Mouse (Mus musculus) CH12.LX (cell line): ENCODE data around the gene Gm3327.
"Not testable (repeated sequence)": the region's sequence is repeated elsewhere in the genome, so short reads cannot be mapped to it uniquely, and the experiment has no call there.

Experiments
- CTCF ChIP-seq, 2 experiments: IDR thresholded peaks in 1 of 2; conservative IDR thresholded peaks in 1 of 2; 2 replicates each; pipeline ENCODE4 v1.5.1; 2011 to 2012; ENCODE audit warnings: low read depth in 2 of 2, low read length in 2 of 2, improper control_type of control experiment in 1 of 2, inconsistent platforms in 1 of 2, mild to moderate bottlenecking in 1 of 2, moderate library complexity in 1 of 2
- MAFK ChIP-seq: IDR thresholded peaks from 2 replicates; pipeline ENCODE4 v1.6.1; 2011; ENCODE audit warnings: low read length, improper control_type of control experiment; ENCODE audit not compliant: insufficient replicate concordance
- PAX5 ChIP-seq: IDR thresholded peaks from 2 replicates; pipeline ENCODE4 v1.6.1; 2012; ENCODE audit warnings: low read length, inconsistent platforms, mixed read lengths
- POLR2A ChIP-seq: IDR thresholded peaks from 2 replicates; pipeline ENCODE4 v1.6.1; 2011; ENCODE audit warnings: low read depth, mild to moderate bottlenecking, improper control_type of control experiment, low read length
- SIN3A ChIP-seq: IDR thresholded peaks from 2 replicates; pipeline ENCODE4 v1.6.1; 2012; ENCODE audit warnings: low read length, improper control_type of control experiment, inconsistent platforms

- not testable (repeated sequence) for TF ChIP-seq POLR2A; SIN3A; CTCF (conservative IDR thresholded peaks at IDR 0.05 in 1 of 2, IDR thresholded peaks at IDR 0.05 in 1 of 2; ENCODE audit: low read depth in 2 of 2, low read length in 2 of 2); MAFK; PAX5
These were observed 32.1 kb upstream of the Gm3327 start for GRCm38 (mm10) chr14:44091524-44091923.
